Mouse (Mus musculus) erythroblast, embryonic 14.5 days (primary cell): ENCODE measurements around the gene BC048507. TPM values are rescaled to one million over a fixed set of nuclear protein-coding genes. Genes with fewer than 3 reads are reported as not detected.

Experiments
- H3K27me3 ChIP-seq: 2 replicates; pipeline ENCODE4 v1.6.1; 2012; ENCODE audit warnings: inconsistent platforms; ENCODE audit not compliant: control insufficient read depth
- H3K36me3 ChIP-seq: 2 replicates; pipeline ENCODE4 v1.6.1; 2012; ENCODE audit warnings: mild to moderate bottlenecking, inconsistent platforms; ENCODE audit not compliant: control insufficient read depth
- H3K4me1 ChIP-seq: 2 replicates; pipeline ENCODE4 v1.6.1; 2012; ENCODE audit warnings: inconsistent platforms; ENCODE audit not compliant: control insufficient read depth
- H3K4me3 ChIP-seq: replicated peaks from 2 replicates; pipeline ENCODE3; 2012; ENCODE audit warnings: moderate library complexity, mild to moderate bottlenecking, inconsistent platforms
- H3K9me3 ChIP-seq: 2 replicates; pipeline ENCODE4 v1.6.1; 2012; ENCODE audit warnings: low read length, inconsistent platforms, mixed read lengths; ENCODE audit not compliant: control insufficient read depth
- GATA1 ChIP-seq: IDR thresholded peaks from 2 replicates; pipeline ENCODE4 v1.6.1; 2012; ENCODE audit warnings: low read length, inconsistent platforms, mixed read lengths
- TAL1 ChIP-seq: IDR thresholded peaks from 3 replicates; pipeline ENCODE4 v1.6.1; 2012; ENCODE audit warnings: low read length, inconsistent platforms, mixed read lengths
- polyA plus RNA-seq: library from polyadenylated mRNA; stranded (reverse); fragments of >175 nt; gene quantifications from 2 replicates; pipeline ENCODE4 v1.2.3, GENCODE M21; 2012

The BC048507 gene
- polyA plus RNA-seq, 1 experiment = not detected

GRCm38 (mm10) chr13:67909759-67910158 is 46.6 kb downstream of the BC048507 start:
- TF ChIP-seq GATA1 (no peak), TAL1 (no peak)
- Histone ChIP-seq H3K9me3 (peaks cover 23% of the 10 kb centered on the region), H3K27me3 (no peaks in the 10 kb centered on the region), H3K4me1 (no peaks in the 10 kb centered on the region), H3K4me3 (no peak overlapping the region), H3K36me3 (no peaks in the 10 kb centered on the region)

Other genes starting within 250 kb of the BC048507 start
- not detected in 2 replicates for gene Gm49345, start 225.6 kb upstream of the BC048507 start, polyA plus RNA-seq
- gene Zfp729a, start 225.5 kb upstream of the BC048507 start, polyA plus RNA-seq = under 0.01 and 0.01 TPM in 2 replicates
- 0.02 TPM in 1 of 2 replicates, not detected in the other for gene Zfp738, start 176.3 kb upstream of the BC048507 start, polyA plus RNA-seq
- gene Zfp65, start 134.2 kb upstream of the BC048507 start, polyA plus RNA-seq = 0.03 TPM in 1 of 2 replicates, not detected in the other
- not detected in 2 replicates for gene Zfp85, start 108.1 kb upstream of the BC048507 start, polyA plus RNA-seq
- gene Zfp493, start 83.6 kb upstream of the BC048507 start, polyA plus RNA-seq = not detected in 2 replicates
- not detected in 2 replicates for gene Zfp273, start 49.6 kb upstream of the BC048507 start, polyA plus RNA-seq
- gene Gm10037, start 32.2 kb upstream of the BC048507 start, polyA plus RNA-seq = not detected in 2 replicates